Mouse (Mus musculus): ENCODE results near the gene Gimap8. TPM values are rescaled to one million over a fixed set of nuclear protein-coding genes. Genes with fewer than 3 reads are reported as not detected.

The Gimap8 gene
- total and polyA plus RNA-seq, 3 experiments, result 21.6 to 28.5 (median 27.5) TPM

GRCm38 (mm10) chr6:48679701-48680100 lies 32.7 kb downstream of the Gimap8 start:
- dilution Hi-C loops (cut with MboI; ENCODE audit: extremely low pct_ligation_motif_present, extremely low pct_unique_long_range_greater_than_20kb, low sequenced_read_pairs) (no loop called here), in situ Hi-C loops (cut with MboI; ENCODE audit: low pct_ligation_motif_present, low pct_unique_long_range_greater_than_20kb, low sequenced_read_pairs) (loop anchor here (5.0 kb wide), 1 partner anchor 32 kb away; the partner anchor contains the start of gene Gimap8)
- Histone ChIP-seq H3K4me3 (replicated peaks in 1 of 3; ENCODE audit: low read depth in 2 of 3, low read length in 2 of 3, poor library complexity in 1 of 3) (no peak overlapping the region), H3K4me2 (ENCODE audit: insufficient read depth, low read depth, poor library complexity, severe bottlenecking) (peak overlapping the region; percentile 44), H3K79me2 (replicated peaks; ENCODE audit: control insufficient read depth, extremely low read depth, insufficient read depth, poor library complexity, severe bottlenecking) (peaks cover 25% of the 10 kb centered on the region), H3K4me1 (ENCODE audit: control insufficient read depth in 1 of 2, insufficient read depth in 2 of 2) (peaks cover 23 to 60% of the 10 kb centered on the region in 2 experiments), H3K9me3 (replicated peaks; ENCODE audit: low read length) (no peaks in the 10 kb centered on the region), H3K36me3 (replicated peaks in 1 of 2; ENCODE audit: control insufficient read depth in 1 of 2, insufficient read depth in 1 of 2, low read length in 1 of 2) (peaks cover 0 to 13% of the 10 kb centered on the region in 2 experiments), H3K9ac (ENCODE audit: insufficient read depth, low read depth) (peak overlapping the region; percentile 52), H3K27ac (ENCODE audit: insufficient read depth, low read depth) (peak overlapping the region; percentile 55), H3K27me3 (replicated peaks) (no peaks in the 10 kb centered on the region)
- no peak for DNase-seq (ENCODE audit: extremely low read depth)
- peak; percentile 60; the same call in 1 of the 2 replicates for TF ChIP-seq MXI1 (IDR thresholded peaks at IDR 0.05; ENCODE audit: low read depth, low read length)
- TF ChIP-seq CHD1 (IDR thresholded peaks at IDR 0.05; ENCODE audit: low read depth, low read length), result no peak
- peak; percentile 43; the same call in 1 of the 2 replicates for TF ChIP-seq ETS1 (conservative IDR thresholded peaks at IDR 0.05; ENCODE audit: low read depth, low read length)
- peak; percentile 88 for TF ChIP-seq BHLHE40 (IDR thresholded peaks at IDR 0.05; ENCODE audit: low read depth, low read length)
- no peak for TF ChIP-seq MAFK (IDR thresholded peaks at IDR 0.05; ENCODE audit: insufficient replicate concordance, low read length)

GRCm38 (mm10) chr6:48680421-48680820 lies 33.4 kb downstream of the Gimap8 start:
- peaks cover 17 to 55% of the 10 kb centered on the region in 2 experiments for H3K4me1 ChIP-seq (ENCODE audit: control insufficient read depth in 1 of 2, insufficient read depth in 2 of 2)
- in situ Hi-C loops (cut with MboI; ENCODE audit: low pct_ligation_motif_present, low pct_unique_long_range_greater_than_20kb, low sequenced_read_pairs), result loop anchor here (5.0 kb wide), 1 partner anchor 33 kb away; the partner anchor contains the start of gene Gimap8
- peaks cover 0 to 13% of the 10 kb centered on the region in 2 experiments for H3K36me3 ChIP-seq (replicated peaks in 1 of 2; ENCODE audit: control insufficient read depth in 1 of 2, insufficient read depth in 1 of 2, low read length in 1 of 2)
- TF ChIP-seq SMC3 (IDR thresholded peaks at IDR 0.05; ENCODE audit: low read depth, low read length) (no peak; the same call in 1 of the 2 replicates), HCFC1 (IDR thresholded peaks at IDR 0.05; ENCODE audit: low read depth, low read length) (no peak), RAD21 (IDR thresholded peaks at IDR 0.05; ENCODE audit: low read depth, low read length) (no peak; the same call in 1 of the 2 replicates), MXI1 (IDR thresholded peaks at IDR 0.05; ENCODE audit: low read depth, low read length) (no peak), ZC3H11A (IDR thresholded peaks at IDR 0.05; ENCODE audit: low read depth, low read length) (no peak), CHD1 (IDR thresholded peaks at IDR 0.05; ENCODE audit: low read depth, low read length) (0 out of 2 replicates have a peak, but pooled peaks have one; percentile 61), E2F4 (IDR thresholded peaks at IDR 0.05; ENCODE audit: insufficient replicate concordance, low read depth, low read length) (no peak), UBTF (IDR thresholded peaks at IDR 0.05; ENCODE audit: low read depth, low read length) (no peak), CHD2 (IDR thresholded peaks at IDR 0.05; ENCODE audit: low read length) (no peak), TCF12 (IDR thresholded peaks at IDR 0.05; ENCODE audit: low read depth, low read length) (peak; percentile 27; the same call in 1 of the 2 replicates), EP300 (IDR thresholded peaks at IDR 0.05; ENCODE audit: low read length) (0 out of 2 replicates have a peak, but pooled peaks have one; percentile 23), ETS1 (conservative IDR thresholded peaks at IDR 0.05; ENCODE audit: low read depth, low read length) (peak; percentile 42; the same call in 1 of the 2 replicates), BHLHE40 (IDR thresholded peaks at IDR 0.05; ENCODE audit: low read depth, low read length) (peak; percentile 82)
- H3K4me3 ChIP-seq (replicated peaks in 1 of 3; ENCODE audit: low read depth in 2 of 3, low read length in 2 of 3, poor library complexity in 1 of 3), result no peak overlapping the region
- H3K27ac ChIP-seq (ENCODE audit: insufficient read depth, low read depth), result peak overlapping the region; percentile 55
- dilution Hi-C loops (cut with MboI; ENCODE audit: extremely low pct_ligation_motif_present, extremely low pct_unique_long_range_greater_than_20kb, low sequenced_read_pairs), result no loop called here
- H3K4me2 ChIP-seq (ENCODE audit: insufficient read depth, low read depth, poor library complexity, severe bottlenecking), result peak overlapping the region; percentile 44; the same call in 1 of the 2 replicates
- peak overlapping the region; percentile 52; the same call in 1 of the 2 replicates for H3K9ac ChIP-seq (ENCODE audit: insufficient read depth, low read depth)
- H3K9me3 ChIP-seq (replicated peaks; ENCODE audit: low read length), result no peaks in the 10 kb centered on the region
- no peaks in the 10 kb centered on the region for H3K27me3 ChIP-seq (replicated peaks)
- H3K79me2 ChIP-seq (replicated peaks; ENCODE audit: control insufficient read depth, extremely low read depth, insufficient read depth, poor library complexity, severe bottlenecking), result peaks cover 32% of the 10 kb centered on the region
- DNase-seq (ENCODE audit: extremely low read depth), result no peak
